Mouse (Mus musculus): ENCODE data around the gene Nxpe4. TPM values are rescaled to one million over a fixed set of nuclear protein-coding genes. Genes with fewer than 3 reads are reported as not detected.

Nxpe4 gene
- total and polyA plus RNA-seq, 3 experiments: 2.0 to 9.6 (median 4.8) TPM

DNA sequence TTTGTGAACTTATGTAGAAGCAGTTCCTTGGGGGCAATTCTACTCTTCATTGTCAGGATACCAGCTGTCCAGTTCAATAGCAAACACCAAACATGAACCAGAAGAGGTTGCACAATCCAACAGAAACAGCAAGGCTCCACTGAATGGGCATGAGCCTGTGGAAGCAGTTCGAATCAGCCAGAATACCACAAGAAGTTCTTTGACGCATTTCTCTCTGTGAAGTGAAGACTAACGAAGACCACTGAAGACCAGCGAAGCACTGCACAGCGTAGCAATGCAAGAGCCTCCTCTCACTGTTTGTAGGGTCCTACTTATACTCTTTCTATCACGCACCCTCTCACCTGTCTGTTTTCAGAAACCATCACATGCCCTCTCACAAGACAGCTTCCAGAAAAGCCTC, 102.8 kb downstream of the Nxpe4 start:
- H3K27ac ChIP-seq (ENCODE audit: insufficient read depth, low read depth): no peak overlapping the region
- in situ Hi-C loops (cut with MboI; ENCODE audit: low pct_ligation_motif_present, low pct_unique_long_range_greater_than_20kb, low sequenced_read_pairs): loop anchor here (10.0 kb wide), 3 partner anchors 90 to 330 kb away; partner anchors contain the start of gene Nxpe2

DNA sequence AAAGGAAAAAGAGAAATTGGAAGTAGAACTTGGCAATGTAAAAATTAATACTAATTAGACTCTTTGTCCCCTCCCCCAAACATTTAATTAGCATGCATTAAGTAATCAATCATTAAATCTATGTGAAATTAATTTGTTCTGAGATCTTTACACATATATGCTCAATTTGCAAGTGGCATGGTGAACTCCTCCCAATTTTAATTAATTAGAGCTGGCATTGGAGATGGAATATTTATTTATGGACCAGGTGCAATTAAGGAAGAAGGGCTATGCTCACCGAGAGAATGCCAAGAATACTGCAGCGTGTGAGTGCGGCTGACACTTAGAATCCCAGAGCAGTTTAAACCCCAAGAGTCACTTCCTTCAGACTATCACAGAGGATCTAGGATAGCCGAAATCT, 103.7 kb downstream of the Nxpe4 start:
- dilution Hi-C loops (cut with MboI; ENCODE audit: extremely low pct_ligation_motif_present, extremely low pct_unique_long_range_greater_than_20kb, low sequenced_read_pairs): no loop called here

More for the DNA sequence above, 102.8 kb downstream of the Nxpe4 start:
- H3K79me2 ChIP-seq (replicated peaks; ENCODE audit: control insufficient read depth, extremely low read depth, insufficient read depth, poor library complexity, severe bottlenecking): no peaks in the 10 kb centered on the region
- no peaks in the 10 kb centered on the region for H3K4me1 ChIP-seq (ENCODE audit: control insufficient read depth in 1 of 2, insufficient read depth in 2 of 2)
- H3K27me3 ChIP-seq (replicated peaks): no peaks in the 10 kb centered on the region
- H3K36me3 ChIP-seq (replicated peaks in 1 of 2; ENCODE audit: control insufficient read depth in 1 of 2, insufficient read depth in 1 of 2, low read length in 1 of 2): peaks cover 0 to 2% of the 10 kb centered on the region in 2 experiments
- no peak overlapping the region for H3K9ac ChIP-seq (ENCODE audit: insufficient read depth, low read depth)
- H3K4me2 ChIP-seq (ENCODE audit: insufficient read depth, low read depth, poor library complexity, severe bottlenecking): no peak overlapping the region
- dilution Hi-C loops (cut with MboI; ENCODE audit: extremely low pct_ligation_motif_present, extremely low pct_unique_long_range_greater_than_20kb, low sequenced_read_pairs): no loop called here
- DNase-seq (ENCODE audit: extremely low read depth): no peak
- H3K9me3 ChIP-seq (replicated peaks; ENCODE audit: low read length): no peaks in the 10 kb centered on the region
- TF ChIP-seq MYC (IDR thresholded peaks at IDR 0.05; ENCODE audit: low read depth, low read length) (no peak), KAT2A (IDR thresholded peaks at IDR 0.05; ENCODE audit: insufficient replicate concordance, low read length) (no peak), UBTF (IDR thresholded peaks at IDR 0.05; ENCODE audit: low read depth, low read length) (no peak), NELFE (IDR thresholded peaks at IDR 0.05; ENCODE audit: low read depth, low read length) (no peak), CHD2 (IDR thresholded peaks at IDR 0.05; ENCODE audit: low read length) (no peak), E2F4 (IDR thresholded peaks at IDR 0.05; ENCODE audit: insufficient replicate concordance, low read depth, low read length) (no peak)
- H3K4me3 ChIP-seq (replicated peaks in 1 of 3; ENCODE audit: low read depth in 2 of 3, low read length in 2 of 3, poor library complexity in 1 of 3): no peak overlapping the region

More for the DNA sequence above, 103.7 kb downstream of the Nxpe4 start:
- H3K79me2 ChIP-seq (replicated peaks; ENCODE audit: control insufficient read depth, extremely low read depth, insufficient read depth, poor library complexity, severe bottlenecking): no peaks in the 10 kb centered on the region
- in situ Hi-C loops (cut with MboI; ENCODE audit: low pct_ligation_motif_present, low pct_unique_long_range_greater_than_20kb, low sequenced_read_pairs): loop anchor here (10.0 kb wide), 3 partner anchors 89 to 329 kb away; partner anchors contain the start of gene Nxpe2
- no peak overlapping the region for H3K4me3 ChIP-seq (replicated peaks in 1 of 3; ENCODE audit: low read depth in 2 of 3, low read length in 2 of 3, poor library complexity in 1 of 3)
- TF ChIP-seq ELF1 (IDR thresholded peaks at IDR 0.05; ENCODE audit: low read depth, low read length) (no peak), RCOR1 (conservative IDR thresholded peaks at IDR 0.05; ENCODE audit: low read depth, low read length) (no peak), MEF2A (IDR thresholded peaks at IDR 0.05; ENCODE audit: borderline replicate concordance, low read depth, low read length) (no peak), MAFK (IDR thresholded peaks at IDR 0.05; ENCODE audit: insufficient replicate concordance, low read length) (no peak), RAD21 (IDR thresholded peaks at IDR 0.05; ENCODE audit: low read depth, low read length) (no peak), BHLHE40 (IDR thresholded peaks at IDR 0.05; ENCODE audit: low read depth, low read length) (no peak), EP300 (IDR thresholded peaks at IDR 0.05; ENCODE audit: low read length) (no peak), NRF1 (IDR thresholded peaks at IDR 0.05; ENCODE audit: low read depth, low read length) (no peak), GABPA (IDR thresholded peaks at IDR 0.05; ENCODE audit: insufficient replicate concordance, low read depth, low read length) (no peak), ETS1 (conservative IDR thresholded peaks at IDR 0.05; ENCODE audit: low read depth, low read length) (no peak), CTCF (conservative IDR thresholded peaks at IDR 0.05 in 1 of 2, IDR thresholded peaks at IDR 0.05 in 1 of 2; ENCODE audit: low read depth in 2 of 2, low read length in 2 of 2) (no peak), CHD1 (IDR thresholded peaks at IDR 0.05; ENCODE audit: low read depth, low read length) (no peak), E2F4 (IDR thresholded peaks at IDR 0.05; ENCODE audit: insufficient replicate concordance, low read depth, low read length) (no peak), MAX (IDR thresholded peaks at IDR 0.05; ENCODE audit: low read length) (no peak), HCFC1 (IDR thresholded peaks at IDR 0.05; ENCODE audit: low read depth, low read length) (no peak), SMC3 (IDR thresholded peaks at IDR 0.05; ENCODE audit: low read depth, low read length) (no peak)
- no peaks in the 10 kb centered on the region for H3K27me3 ChIP-seq (replicated peaks)
- no peaks in the 10 kb centered on the region for H3K4me1 ChIP-seq (ENCODE audit: control insufficient read depth in 1 of 2, insufficient read depth in 2 of 2)
- no peak overlapping the region for H3K4me2 ChIP-seq (ENCODE audit: insufficient read depth, low read depth, poor library complexity, severe bottlenecking)
- H3K36me3 ChIP-seq (replicated peaks in 1 of 2; ENCODE audit: control insufficient read depth in 1 of 2, insufficient read depth in 1 of 2, low read length in 1 of 2): peaks cover 0 to 2% of the 10 kb centered on the region in 2 experiments
- no peaks in the 10 kb centered on the region for H3K9me3 ChIP-seq (replicated peaks; ENCODE audit: low read length)
- H3K9ac ChIP-seq (ENCODE audit: insufficient read depth, low read depth): no peak overlapping the region
- H3K27ac ChIP-seq (ENCODE audit: insufficient read depth, low read depth): no peak overlapping the region
- no peak for DNase-seq (ENCODE audit: extremely low read depth)

Data from CH12.LX (cell line).